Mouse (Mus musculus): ENCODE measurements around the gene AC131692.1.

DNA sequence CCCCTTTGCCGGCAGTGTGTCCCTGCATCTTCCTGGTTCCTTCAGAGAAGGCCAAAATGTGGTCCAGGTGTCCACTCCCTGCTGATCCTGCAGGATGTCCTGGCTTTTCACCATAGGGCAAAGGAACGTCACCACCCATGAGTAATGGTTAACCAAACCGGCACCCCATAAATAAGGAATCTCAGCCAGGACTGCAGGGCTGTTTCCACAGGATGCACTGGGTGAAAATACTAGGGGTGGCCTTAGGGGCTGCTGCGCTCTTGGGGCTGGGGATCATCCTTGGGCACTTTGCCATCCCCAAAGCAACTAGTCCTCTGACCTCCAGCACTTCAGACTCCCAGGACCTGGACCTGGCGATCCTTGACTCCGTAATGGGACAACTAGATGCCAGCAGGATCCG is 11.4 kb downstream of the AC131692.1 start, which contains the start of gene Naaladl1:
- no peak for TF ChIP-seq POLR2A (IDR thresholded peaks at IDR 0.05; ENCODE audit: low read depth, low read length)
- no peak for TF ChIP-seq CTCF (IDR thresholded peaks at IDR 0.05; ENCODE audit: borderline replicate concordance, insufficient read depth, low read length)
